Mouse (Mus musculus): ENCODE measurements around the gene Gm47955.

GRCm38 (mm10) chr1:82966413-82966812, 6.3 kb downstream of the Gm47955 start:
- no peak for TF ChIP-seq CTCF (IDR thresholded peaks at IDR 0.05; ENCODE audit: low read depth)
- no peak for TF ChIP-seq EP300 (IDR thresholded peaks at IDR 0.05; ENCODE audit: low read depth)
